Mouse (Mus musculus): ENCODE measurements at regions not wholly inside any gene's neighbourhood (a gene's known extent, or its start where the extent isn't known, plus 50 kb on each side); places are given as distances from the start of the nearest gene placed in this dataset.

- DNase-seq (ENCODE audit: low spot score in 2 of 2): no peak
Observed at GRCm38 (mm10) chr14:58822938-58823337, 319.8 kb downstream of the 1700129C05Rik start.

GRCm38 (mm10) chr14:58817961-58818504 lies 324.7 kb downstream of the 1700129C05Rik start:
- peak in 1 of 2 experiments; percentile 41 for DNase-seq (ENCODE audit: low spot score in 2 of 2)

GRCm38 (mm10) chr14:58816540-58816876 lies 326.2 kb downstream of the 1700129C05Rik start:
- no peak for DNase-seq (ENCODE audit: low spot score in 2 of 2)

- no peak for DNase-seq (ENCODE audit: low spot score in 2 of 2)
Observed at GRCm38 (mm10) chr14:58815616-58816539, 326.8 kb downstream of the 1700129C05Rik start.

- no peak for DNase-seq (ENCODE audit: low spot score in 2 of 2)
Observed at GRCm38 (mm10) chr14:58812585-58812984, 330.1 kb downstream of the 1700129C05Rik start.

- DNase-seq (ENCODE audit: low spot score in 2 of 2): no peak
Observed at GRCm38 (mm10) chr14:58801402-58801861, 341.3 kb downstream of the 1700129C05Rik start.

- no peak for DNase-seq (ENCODE audit: low spot score in 2 of 2)
Observed at GRCm38 (mm10) chr14:58788190-58788945, 354.3 kb downstream of the 1700129C05Rik start.

- no peak for DNase-seq (ENCODE audit: low spot score in 2 of 2)
Observed at GRCm38 (mm10) chr14:58787618-58788017, 355.1 kb downstream of the 1700129C05Rik start.

- DNase-seq (ENCODE audit: low spot score in 2 of 2): no peak
Observed at GRCm38 (mm10) chr14:58786791-58787491, 355.8 kb downstream of the 1700129C05Rik start.

- DNase-seq (ENCODE audit: low spot score in 2 of 2): no peak
Observed at GRCm38 (mm10) chr14:58783201-58783600, 359.5 kb downstream of the 1700129C05Rik start.

GRCm38 (mm10) chr14:58780306-58780705 lies 362.4 kb downstream of the 1700129C05Rik start:
- no peak for DNase-seq (ENCODE audit: low spot score in 2 of 2)

- no peak for DNase-seq (ENCODE audit: low spot score in 2 of 2)
Observed at GRCm38 (mm10) chr14:58778675-58779074, 364.0 kb downstream of the 1700129C05Rik start.

GRCm38 (mm10) chr14:58761291-58761690 lies 381.4 kb downstream of the 1700129C05Rik start:
- DNase-seq (ENCODE audit: low spot score in 2 of 2): no peak

- DNase-seq (ENCODE audit: low spot score in 2 of 2): no peak
Observed at GRCm38 (mm10) chr14:58759759-58760158, 382.9 kb downstream of the 1700129C05Rik start.

- no peak for DNase-seq (ENCODE audit: low spot score in 2 of 2)
Observed at GRCm38 (mm10) chr14:58753781-58754180, 388.9 kb downstream of the 1700129C05Rik start.

- no peak for DNase-seq (ENCODE audit: low spot score in 2 of 2)
Observed at GRCm38 (mm10) chr14:58753136-58753535, 389.6 kb downstream of the 1700129C05Rik start.

GRCm38 (mm10) chr14:58726418-58726817 lies 416.3 kb downstream of the 1700129C05Rik start:
- DNase-seq (ENCODE audit: low spot score in 2 of 2): no peak

GRCm38 (mm10) chr14:58714856-58715255 lies 427.8 kb downstream of the 1700129C05Rik start:
- DNase-seq (ENCODE audit: low spot score in 2 of 2): no peak

- no peak for DNase-seq (ENCODE audit: low spot score in 2 of 2)
Observed at GRCm38 (mm10) chr14:58709861-58710260, 432.8 kb downstream of the 1700129C05Rik start.

- DNase-seq (ENCODE audit: low spot score in 2 of 2): no peak
Observed at GRCm38 (mm10) chr14:58709281-58709680, 433.4 kb downstream of the 1700129C05Rik start.

- DNase-seq (ENCODE audit: low spot score in 2 of 2): peak in 1 of 2 experiments; percentile 4
Observed at GRCm38 (mm10) chr14:58701765-58702164, 440.9 kb downstream of the 1700129C05Rik start.

All from thymus, postnatal 10 days (tissue).